Mouse (Mus musculus) erythroid progenitor cell, adult 5-6 weeks (primary cell): ENCODE measurements around the gene Cntnap1. TPM values are rescaled to one million over a fixed set of nuclear protein-coding genes. Genes with fewer than 3 reads are reported as not detected.
"Not testable (repeated sequence)": the region's sequence is repeated elsewhere in the genome, so short reads cannot be mapped to it uniquely, and the experiment has no call there.

Source experiments
- ATAC-seq: replicated peaks from 2 replicates; pipeline ENCODE4 v1.8.0; 2016; ENCODE audit warnings: moderate number of reproducible peaks, mild to moderate bottlenecking, moderate TSS enrichment, inconsistent platforms; ENCODE audit not compliant: poor library complexity, low FRiP score, severe bottlenecking
- total RNA-seq, 2 experiments: library from RNA; stranded (forward) in 1 of 2; stranded (reverse) in 1 of 2; fragments of 150-400 nt in 1 of 2; fragments of 186-747, 209-891 nt in 1 of 2; gene quantifications; 2 replicates each; pipeline versions ENCODE4 v1.2.3 to v1.2.4; 2015 to 2017; ENCODE audit warnings: low replicate concordance in 2 of 2

Gene Cntnap1
- total RNA-seq, 2 experiments from 2014 or later: not detected

DNA sequence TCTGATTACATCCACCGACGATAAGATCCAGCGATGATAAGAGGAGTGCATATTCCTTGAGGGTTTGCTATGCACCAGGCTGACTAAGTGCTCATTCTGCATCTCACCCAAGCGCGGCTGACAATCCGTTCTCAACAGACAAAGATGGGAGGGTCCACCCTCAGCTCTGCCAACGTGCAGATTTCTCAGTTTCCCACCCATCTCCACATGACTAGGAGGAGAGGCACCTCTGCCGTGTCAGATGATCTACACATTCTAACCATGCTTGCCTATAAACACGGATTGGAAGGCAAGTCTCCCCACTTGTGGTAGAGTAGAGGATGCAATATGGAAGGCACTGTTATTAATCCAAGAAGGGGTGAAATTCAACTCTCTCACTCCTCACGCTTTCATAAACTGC, 21.6 kb upstream of the Cntnap1 start:
- no peak for ATAC-seq

DNA sequence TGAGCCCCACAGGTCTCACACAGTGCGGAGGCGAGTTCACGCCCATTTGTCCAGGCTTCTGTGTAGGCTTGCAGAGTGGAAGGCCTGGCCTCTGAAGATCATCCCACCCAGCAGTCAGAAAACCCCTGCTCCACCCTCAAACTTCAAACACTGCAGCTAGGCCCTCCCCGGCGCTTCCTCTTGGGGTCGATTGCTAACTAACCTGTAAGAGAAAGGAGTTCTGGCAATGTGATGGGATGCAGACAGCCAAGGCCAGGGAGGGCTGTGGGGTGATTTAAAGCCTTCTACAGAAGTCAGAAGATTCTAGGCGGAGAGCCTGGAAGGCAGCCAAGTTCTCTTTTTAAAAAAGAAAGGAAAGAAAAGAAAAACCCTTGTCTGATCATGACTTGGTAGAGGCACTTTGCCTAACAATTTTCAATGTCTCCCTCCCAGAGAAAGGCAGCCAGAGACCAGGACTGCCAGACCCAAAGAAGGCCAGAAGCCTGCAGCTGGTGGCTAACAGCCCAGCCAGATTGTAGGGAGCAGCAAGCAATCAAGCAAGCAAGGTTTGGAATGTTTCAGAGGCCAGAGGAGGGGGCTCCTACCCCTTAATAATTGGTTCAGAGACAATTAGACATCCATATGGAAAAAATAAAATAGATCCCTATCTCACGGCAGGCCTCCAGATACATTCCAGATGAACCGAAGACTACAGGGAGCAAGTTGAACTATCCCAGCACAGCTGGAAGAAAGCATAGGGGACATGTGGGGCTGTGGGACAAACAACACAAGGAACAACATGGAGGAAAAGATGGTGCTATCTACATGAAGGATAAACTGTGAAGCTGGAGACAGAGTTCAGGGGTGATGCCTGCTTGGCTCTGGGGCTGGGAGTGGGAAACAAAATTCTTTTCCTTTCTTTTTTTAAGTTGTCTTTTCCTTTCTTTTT, 20.9 kb upstream of the Cntnap1 start:
- no peak for ATAC-seq

DNA sequence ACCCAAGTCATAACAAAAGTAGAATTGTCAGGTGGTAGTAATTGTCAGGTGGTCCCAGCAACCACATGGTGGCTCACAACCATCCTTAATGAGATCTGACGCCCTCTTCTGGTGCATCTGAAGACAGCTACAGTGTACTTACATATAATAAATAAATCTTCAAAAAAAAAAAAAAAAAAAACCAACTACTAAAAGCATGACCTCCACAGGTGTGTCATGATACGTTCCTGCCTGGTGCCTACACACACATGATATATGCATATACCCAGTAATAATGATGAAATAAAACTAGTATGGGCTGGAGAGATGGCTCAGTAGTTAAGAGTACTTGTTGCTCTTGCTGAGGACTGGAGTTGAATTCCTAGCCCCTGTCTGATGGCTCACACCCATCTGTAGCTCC, 19.3 kb upstream of the Cntnap1 start:
- no peak for ATAC-seq

DNA sequence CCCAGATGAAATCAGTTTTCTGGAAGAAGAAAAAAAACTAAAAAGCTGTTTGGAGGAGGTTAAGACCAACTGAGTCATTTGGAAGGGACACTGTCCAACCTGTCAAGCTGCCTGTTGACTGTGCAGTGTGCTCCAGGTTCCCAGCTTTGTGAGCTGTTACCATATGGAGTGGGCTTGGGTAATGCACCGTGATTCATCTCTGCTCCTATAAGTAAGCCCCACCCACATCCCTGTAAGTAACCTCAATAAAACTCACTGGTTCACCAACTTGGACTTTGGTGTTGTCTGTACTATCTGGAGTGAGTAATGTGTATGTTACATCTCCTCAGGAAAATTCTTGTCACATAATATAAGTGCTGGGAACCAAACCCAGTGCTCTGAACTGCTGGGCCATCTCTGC, 17.5 kb upstream of the Cntnap1 start:
- no peak for ATAC-seq

DNA sequence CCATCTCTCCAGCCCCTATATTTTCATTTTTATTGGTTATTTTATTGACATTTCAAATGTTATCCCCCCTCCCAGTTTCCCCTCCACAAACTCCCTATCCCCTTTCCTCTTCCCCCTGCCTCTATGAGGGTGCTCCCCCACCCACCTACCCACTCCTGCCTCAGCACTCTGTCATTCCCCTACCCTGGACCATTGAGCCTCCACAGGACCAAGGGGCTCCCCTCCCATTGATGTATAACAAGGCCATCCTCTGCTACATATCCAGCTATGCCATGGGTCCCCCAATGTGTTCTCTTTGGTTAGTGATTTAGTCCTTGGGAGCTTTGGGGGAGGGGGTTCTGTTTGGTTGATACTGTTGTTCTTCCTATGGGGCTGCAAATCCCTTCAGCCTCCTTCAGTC, 15.7 kb upstream of the Cntnap1 start:
- ATAC-seq: no peak

DNA sequence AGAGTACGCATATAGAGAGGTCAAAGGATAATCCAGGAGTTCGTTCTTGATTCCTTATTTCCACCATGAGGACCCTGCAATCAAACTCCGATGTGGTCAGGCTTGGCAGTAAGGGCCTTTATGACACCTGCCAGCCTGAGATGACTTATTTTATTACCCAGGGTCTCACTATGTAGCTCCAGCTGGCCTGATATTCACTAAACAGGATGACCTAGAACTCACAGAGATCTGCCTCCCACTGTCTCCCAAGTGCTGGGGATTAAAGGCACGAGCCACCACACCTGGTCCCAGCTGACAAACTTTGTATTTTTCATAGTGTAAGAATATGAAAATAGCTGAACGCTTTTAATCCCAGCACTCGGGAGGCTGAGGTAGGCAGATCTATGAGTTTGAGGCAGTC, 15.2 kb upstream of the Cntnap1 start:
- no peak for ATAC-seq

DNA sequence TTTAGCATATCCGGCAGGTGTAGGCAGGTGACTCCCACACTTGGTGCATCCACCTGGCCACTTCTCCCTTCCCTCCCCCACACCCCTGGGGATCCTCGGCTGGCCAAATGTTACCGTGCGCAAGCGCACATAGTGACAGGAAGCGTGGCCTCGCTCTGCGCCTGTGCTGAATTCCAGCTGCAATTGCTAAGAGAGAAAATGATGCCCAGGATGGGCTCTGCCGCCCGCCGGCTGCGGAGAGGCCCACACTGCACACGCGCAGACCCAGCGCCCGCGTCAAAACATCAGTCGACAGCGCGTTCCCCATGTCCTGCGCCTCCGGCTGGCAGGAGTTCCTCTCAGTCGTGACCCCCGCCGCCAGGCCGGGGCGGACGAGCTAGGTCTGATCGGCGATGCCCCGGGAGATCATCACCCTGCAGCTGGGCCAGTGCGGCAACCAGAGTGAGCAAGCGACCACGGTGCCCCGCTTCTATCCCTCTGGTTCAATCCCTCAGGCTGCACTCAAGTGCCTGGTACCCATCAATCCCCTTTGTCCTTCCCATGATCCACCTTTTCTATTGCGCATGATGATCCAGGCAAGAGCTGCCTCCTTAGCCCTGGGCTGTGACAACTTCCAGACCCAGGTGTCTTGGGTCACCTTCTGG, 14.5 kb upstream of the Cntnap1 start, which contains the start of gene Tubg2:
Gene Tubg2 (plus strand): TSS at position 180 of the 644 bp plus-strand sequence.
- no peak for ATAC-seq

DNA sequence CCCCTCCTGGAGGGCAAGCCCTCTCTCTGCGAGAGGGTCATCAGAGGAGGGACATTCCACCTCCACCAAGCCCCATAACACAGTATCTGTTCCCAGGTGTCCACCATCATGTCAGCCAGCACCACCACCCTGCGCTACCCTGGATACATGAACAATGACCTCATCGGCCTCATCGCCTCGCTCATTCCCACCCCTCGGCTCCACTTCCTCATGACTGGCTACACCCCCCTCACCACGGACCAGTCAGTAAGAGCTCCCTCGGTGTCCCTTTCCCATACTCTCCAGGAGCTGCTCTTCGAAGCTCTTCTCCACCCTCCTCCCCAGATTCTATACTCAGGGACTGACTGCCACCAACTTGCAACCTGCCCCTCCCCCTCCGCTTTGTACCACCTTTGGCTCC, 10.2 kb upstream of the Cntnap1 start:
- ATAC-seq: not testable (repeated sequence)

DNA sequence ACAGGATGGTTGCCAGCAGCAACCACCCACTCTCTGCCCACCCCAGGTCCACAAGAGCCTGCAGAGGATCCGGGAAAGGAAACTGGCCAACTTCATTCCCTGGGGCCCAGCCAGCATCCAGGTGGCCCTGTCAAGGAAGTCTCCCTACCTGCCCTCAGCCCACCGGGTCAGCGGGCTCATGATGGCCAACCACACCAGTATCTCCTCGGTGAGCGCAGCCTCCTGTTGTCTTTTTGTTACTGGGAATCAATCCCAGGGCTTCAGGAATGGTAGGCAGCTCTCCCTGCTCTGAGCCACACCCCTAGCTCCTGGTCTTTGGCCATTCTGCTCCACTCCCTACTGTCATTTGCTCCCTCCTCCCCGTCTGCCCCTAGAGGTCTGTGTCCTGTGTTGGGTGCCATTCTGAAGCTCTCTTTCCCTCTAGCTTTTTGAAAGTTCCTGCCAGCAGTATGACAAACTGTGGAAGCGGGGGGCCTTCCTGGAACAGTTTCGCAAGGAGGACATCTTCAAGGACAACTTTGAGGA, 9.3 kb upstream of the Cntnap1 start:
- ATAC-seq: not testable (repeated sequence)

DNA sequence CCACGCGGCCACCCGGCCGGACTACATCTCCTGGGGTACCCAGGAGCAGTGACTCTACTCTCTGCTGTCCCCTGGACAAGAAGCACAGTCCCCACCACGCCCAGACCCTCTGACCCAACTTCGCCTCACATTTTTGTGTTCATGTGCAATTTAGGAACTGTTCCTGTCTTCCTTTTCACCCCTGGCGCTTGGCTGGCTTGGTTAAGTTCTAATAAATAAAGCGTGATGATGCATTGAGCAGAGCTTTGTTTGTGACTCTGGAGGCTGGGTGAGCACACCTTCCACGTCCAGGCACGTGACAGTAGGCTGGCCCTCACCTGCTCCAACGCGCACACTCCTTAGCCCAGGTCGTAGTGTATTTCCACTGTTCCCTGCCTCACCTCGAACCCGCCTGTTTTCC, 8.8 kb upstream of the Cntnap1 start:
- no peak for ATAC-seq

DNA sequence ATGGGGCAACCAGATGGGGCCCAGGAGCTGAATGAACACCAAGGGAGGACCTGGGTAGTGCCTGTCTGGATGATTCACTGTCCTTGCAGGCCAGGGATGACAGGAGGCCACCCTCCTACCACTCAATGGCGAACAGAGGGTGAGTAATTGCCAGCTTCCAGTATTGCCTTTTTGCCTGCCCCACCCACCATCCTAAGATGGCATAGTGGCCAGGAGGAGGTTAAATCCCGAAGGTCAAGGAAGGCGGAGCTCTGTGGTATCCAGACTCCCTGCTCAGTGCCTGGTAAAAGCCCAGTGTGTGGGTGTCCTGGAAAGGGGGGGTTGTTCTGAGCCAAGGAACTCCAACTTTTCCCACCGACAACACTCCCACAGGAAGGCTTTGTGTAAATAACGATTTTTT, 8.0 kb upstream of the Cntnap1 start:
- no peak for ATAC-seq

DNA sequence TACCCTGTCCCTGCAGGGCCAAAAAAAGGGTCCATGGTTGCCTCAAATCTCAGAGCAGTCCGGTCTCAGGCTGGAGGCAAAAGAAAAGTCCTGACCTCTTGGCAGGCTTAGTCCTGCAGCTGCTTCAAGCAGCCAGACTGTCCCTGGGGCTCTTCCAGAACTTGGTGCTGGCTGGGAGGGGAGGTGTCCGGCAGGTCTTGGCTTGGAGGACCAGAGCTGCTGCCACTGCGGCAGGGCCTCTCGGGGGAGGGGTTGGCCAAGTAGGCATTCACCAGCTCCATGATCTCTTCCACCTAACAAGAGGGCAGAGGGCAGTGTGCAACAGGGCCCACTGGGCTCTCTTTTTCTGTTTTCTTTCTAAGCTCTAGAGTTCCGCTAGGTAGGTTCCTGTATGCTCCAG, 7.6 kb upstream of the Cntnap1 start:
- no peak for ATAC-seq

DNA sequence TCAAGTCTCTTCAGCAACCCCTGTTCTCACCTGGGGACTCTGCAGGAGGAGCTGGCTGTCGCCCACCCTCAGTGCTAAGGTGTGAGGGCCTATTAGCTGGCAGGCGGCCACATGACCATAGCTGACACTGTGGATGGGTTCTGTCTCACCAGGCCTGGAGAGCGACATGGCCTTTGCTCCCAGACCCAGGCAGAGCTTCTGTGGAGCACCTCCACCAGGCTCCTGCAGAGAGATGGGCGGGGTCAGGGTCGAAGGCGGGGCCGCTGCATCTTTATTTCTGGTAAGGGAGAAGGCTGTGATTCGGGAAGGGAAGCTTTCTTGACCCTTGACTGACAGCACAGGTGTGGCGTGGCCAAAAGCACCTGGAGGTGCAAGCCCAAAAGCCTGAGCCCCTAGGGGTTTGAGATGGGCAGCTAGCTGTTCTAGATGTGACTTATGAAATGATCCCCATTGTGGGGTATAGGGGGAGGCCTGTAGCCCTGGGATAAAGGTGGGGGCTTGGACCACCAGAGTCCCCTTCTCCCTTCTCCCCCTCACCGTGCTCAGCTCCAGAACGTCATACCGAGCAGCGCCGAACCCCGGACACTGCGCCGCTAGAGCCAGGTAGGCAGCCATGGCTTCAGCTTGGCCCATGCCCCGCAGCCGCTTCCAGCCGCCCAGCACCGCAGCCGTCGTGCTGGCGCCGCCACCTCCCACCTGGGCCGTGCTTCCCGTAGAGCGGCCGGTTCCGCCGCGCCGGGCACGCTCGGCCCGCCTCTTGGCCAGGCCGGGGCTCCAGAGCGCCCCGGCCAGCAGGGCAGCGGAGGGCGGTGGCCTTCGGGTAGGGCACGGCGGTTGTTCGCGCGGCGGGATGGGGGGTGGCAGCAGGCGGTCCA, 6.6 kb upstream of the Cntnap1 start:
- ATAC-seq: no peak

DNA sequence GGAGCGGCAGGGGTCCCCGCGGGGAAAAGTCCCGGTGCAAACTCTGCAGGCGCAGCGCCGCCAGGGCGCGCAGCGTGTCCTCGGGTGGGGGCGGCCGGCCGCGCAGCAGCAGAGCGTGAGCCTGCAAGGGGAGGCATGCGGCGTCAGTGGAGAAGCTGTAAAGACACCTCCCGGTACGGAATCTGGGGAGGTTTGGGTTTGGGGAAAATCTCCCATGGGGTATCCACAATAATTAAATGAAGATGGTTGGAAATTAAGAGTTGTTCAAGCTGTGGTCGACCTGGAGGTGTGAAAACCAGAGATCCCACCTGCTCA, 6.0 kb upstream of the Cntnap1 start:
- no peak for ATAC-seq

DNA sequence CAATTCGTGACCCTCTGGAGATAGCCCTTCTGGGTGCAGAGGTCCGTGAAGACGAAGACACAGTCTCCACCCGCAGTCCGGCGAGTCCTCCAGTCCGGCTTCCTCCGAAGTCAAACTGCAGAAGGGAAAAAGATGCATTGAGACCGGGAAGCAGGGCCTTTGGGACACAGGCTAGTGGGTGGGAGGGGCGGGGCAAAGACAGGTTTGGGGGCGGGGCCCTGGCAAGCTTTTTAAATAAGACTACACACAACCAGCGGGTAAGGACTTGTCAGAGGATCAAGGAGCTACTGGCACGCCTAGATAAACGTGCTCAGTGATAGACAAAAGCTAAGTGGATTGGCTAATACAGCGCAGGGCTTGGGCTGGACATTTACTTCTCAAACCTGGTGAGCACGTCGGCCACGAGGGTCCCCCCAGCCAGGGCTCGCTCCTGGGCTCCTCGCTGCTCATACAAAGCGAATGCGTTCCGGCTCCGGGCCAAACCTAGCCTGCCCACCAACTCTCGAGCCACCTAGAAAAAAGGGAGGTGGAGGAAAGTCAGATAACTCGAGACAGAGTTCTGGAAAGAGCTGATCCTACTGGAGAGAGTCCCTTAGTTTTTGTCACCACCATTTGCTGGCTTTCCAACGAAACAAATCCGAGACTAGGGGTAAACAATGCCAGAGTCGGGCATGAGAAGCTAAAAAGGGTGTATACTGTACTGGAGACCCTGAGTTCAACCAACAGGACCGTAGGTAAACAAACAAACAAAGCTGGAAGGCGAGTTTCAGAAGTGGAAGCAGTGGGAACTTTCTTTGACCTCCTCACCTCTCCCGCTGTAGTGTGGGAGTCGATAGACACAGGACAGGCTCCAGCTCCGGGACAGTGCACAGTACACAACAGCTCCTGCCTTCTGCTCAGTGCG, 5.4 kb upstream of the Cntnap1 start:
- ATAC-seq: no peak

DNA sequence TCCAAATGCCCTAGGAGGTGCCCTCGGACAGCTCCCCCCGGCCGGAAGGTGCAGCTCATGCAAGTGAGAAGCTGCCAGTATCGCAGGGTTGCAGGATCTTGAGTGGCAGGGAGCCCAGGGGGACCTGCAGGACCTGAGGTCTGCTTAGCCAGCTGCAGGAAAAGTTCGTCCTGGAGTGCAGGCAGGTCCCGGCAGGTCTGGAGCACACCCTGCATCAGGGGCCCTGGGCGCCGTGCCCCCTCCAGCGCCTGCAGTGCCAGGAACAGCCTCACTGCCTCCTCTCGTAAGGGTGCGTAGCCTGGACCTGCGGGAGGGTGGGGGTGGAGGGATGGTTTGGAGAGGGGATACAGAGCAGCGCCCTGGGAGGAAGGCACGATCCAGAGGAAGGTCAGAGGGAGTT, 4.0 kb upstream of the Cntnap1 start:
- no peak for ATAC-seq

DNA sequence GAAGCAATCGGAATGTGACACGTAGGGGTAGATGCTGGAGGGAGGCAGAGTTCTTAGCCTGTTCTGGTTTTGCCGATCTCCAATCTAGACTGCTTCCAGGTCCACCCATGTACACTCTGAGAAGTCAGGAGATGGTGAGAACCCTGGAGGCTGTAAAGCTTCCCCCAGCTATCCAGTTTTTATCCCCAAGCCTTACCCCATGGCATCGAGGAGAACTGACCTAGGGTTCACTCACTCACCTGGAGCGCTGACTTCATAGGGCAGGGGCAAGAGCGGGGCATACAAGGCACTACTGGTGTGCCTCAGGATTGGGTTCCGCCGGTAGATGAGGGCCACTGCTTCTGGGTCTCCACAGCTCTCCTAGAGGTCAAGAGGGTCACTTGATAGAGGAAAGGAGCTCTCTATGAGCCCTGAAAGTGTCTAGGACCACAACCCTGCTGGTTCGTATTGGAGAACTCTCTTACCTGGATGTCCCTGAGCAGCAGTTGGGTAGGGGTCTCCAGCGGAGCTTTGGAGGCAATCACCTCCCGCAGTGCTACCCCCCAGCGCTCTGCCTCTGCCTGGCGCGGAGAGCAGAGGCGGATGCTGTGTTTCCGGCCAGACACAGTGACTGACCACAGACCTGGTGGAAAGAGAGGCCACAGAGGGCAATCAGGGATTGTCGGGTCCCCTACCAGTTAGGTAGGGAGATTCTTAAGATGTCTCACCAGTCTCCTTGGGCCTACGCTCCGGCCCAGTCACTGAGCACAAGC, 2.9 kb upstream of the Cntnap1 start:
- no peak for ATAC-seq

DNA sequence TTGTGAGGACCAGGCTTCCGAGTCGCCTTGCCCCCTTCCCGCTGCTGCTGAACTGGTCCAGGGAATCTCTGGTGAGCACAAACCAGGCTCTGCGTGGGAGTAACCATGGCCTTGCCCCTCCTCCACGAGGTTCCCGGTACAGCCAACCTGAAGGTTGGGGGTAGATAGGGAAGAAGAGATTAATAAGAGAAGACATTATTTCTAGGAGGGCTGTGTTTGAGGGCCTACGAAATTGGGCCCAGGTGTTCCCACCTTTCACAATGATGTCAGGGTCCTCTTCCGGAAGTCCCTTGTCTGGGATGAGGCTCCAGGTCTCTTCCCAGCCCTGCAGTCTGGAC, 2.4 kb upstream of the Cntnap1 start:
- ATAC-seq: no peak
